Mouse (Mus musculus) thymus, adult 2 months (tissue): Measurements from ENCODE around the gene Abcb6.

Experiments used
- CTCF ChIP-seq: fragments of 200-500 bp; IDR thresholded peaks from 2 replicates; pipeline ENCODE4 v1.5.1; 2012; ENCODE audit warnings: mild to moderate bottlenecking, control low read depth, low read length, moderate library complexity, borderline replicate concordance; ENCODE audit not compliant: control insufficient read depth, poor library complexity, insufficient read depth; ENCODE audit errors: extremely low read depth
- POLR2A ChIP-seq: fragments of 200-500 bp; IDR thresholded peaks from 2 replicates; pipeline ENCODE4 v1.6.1; 2012; ENCODE audit warnings: mild to moderate bottlenecking, low read length, control low read depth, moderate library complexity; ENCODE audit not compliant: control insufficient read depth, poor library complexity, insufficient read depth; ENCODE audit errors: extremely low read depth

- TF ChIP-seq CTCF = no peak
- TF ChIP-seq POLR2A = no peak
Measured at GRCm38 (mm10) chr1:75138448-75138847, 41.7 kb downstream of the Abcb6 start.
